Mouse (Mus musculus) thymus, adult 2 months (tissue): ENCODE measurements at regions not wholly inside any gene's neighbourhood (a gene's known extent, or its start where the extent isn't known, plus 50 kb on each side); places are given as distances from the start of the nearest gene placed in this dataset.

Experiments
- CTCF ChIP-seq: fragments of 200-500 bp; IDR thresholded peaks from 2 replicates; pipeline ENCODE4 v1.5.1; 2012; ENCODE audit warnings: mild to moderate bottlenecking, control low read depth, low read length, moderate library complexity, borderline replicate concordance; ENCODE audit not compliant: control insufficient read depth, poor library complexity, insufficient read depth; ENCODE audit errors: extremely low read depth
- POLR2A ChIP-seq: fragments of 200-500 bp; IDR thresholded peaks from 2 replicates; pipeline ENCODE4 v1.6.1; 2012; ENCODE audit warnings: mild to moderate bottlenecking, low read length, control low read depth, moderate library complexity; ENCODE audit not compliant: control insufficient read depth, poor library complexity, insufficient read depth; ENCODE audit errors: extremely low read depth

DNA sequence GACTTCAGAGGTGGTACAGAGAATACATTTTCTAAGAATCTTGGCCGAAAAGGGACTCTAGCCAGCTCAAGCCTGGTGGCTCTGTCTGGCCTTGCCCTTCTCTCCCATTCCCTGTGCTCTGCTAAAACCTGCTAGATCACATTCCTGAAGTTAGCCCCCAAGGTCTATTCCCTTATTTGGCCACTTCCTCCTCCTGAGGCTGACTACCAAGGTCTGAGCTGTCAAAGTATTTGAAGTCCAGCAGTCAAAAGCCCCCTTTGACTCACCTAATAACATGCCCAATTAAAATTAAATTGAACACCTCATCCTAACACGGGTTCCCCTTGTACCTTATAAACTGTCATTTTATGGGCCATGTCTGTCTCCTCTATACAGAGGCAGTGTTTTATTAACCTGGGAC is 61.1 kb upstream of the Fam3c start:
- TF ChIP-seq CTCF (no peak), POLR2A (no peak)
